Mouse (Mus musculus) C2C12 (cell line): ENCODE measurements around the gene Selenom.

ENCODE experiments used
- CTCF ChIP-seq: IDR thresholded peaks from one replicate; pipeline ENCODE4 v1.5.1; 2011; ENCODE audit not compliant: control insufficient read depth, insufficient read depth, insufficient read length
- MAX ChIP-seq: IDR thresholded peaks from one replicate; pipeline ENCODE4 v1.6.1; 2011; ENCODE audit warnings: mild to moderate bottlenecking, control low read depth
- USF1 ChIP-seq: IDR thresholded peaks from one replicate; pipeline ENCODE4 v1.6.1; 2011; ENCODE audit warnings: low read depth, mild to moderate bottlenecking, control low read depth, moderate library complexity

DNA sequence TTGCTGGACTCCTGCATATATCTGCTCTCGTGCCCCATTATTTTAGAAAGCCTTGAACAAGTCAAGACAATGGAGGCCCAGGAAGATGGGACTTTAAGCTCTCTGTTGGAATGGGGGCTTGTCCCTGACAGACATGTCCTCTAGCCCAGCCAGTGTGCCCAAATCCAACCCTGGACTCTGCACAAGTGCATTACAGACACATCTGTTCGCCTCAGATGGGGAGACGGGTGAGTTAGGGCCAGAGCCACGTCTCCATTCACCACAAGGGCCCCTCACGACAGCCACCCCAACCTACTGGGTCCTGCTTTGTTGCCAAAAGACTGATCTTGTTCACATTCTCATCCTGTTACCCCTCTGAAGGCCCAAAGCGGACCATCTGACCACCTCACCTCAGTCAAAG lies 13.7 kb downstream of the Selenom start:
- TF ChIP-seq CTCF: no peak
- no peak for TF ChIP-seq MAX
- no peak for TF ChIP-seq USF1
